In the genomic region with DNA sequence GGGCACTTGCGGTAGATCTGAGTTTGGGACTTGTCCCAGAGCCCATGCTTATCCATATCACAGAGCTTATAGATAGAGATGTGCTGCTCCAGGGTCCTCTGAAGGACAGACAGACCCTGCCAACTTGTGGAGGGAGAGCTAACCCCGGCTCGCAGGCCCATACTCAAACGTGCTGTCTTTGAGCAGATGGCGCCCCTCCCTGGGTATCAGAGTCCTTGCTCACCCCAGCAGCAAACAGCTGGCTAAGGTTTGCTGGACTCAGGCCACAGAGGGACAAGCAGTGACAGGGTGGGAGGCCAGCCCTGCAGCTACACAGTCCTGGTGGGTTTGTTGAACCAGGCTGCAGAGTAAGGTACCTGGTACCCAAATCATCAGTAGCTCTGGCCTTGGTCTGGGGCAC, we compare ENCODE assay signal across 10 mouse cellular contexts. TPM values are rescaled to one million over a fixed set of nuclear protein-coding genes. Genes with fewer than 3 reads are reported as not detected.
DNase-seq lines count a peak whose midpoint lies in the region; ATAC-seq and TF ChIP-seq lines count a peak whose summit lies in the region.
"Had no signal": no experiment of that assay in that cellular context is flagged by ENCODE, and none has a peak within 500 bp of the region (broad histone marks: within the 10 kb centered on the region; RNA-seq: fewer than 3 reads in every experiment).

No protein-coding gene starts in this region.

- no peak overlapping the region for H3K9ac ChIP-seq in liver, adult 2 months (ENCODE audit: low read depth, low read length)
- H3K9ac ChIP-seq in liver, embryonic 12.5 days = no peak overlapping the region
- no peak overlapping the region for H3K9ac ChIP-seq in lung, embryonic 15.5 days

- H3K9me3 ChIP-seq in liver, embryonic 12.5 days (replicated peaks) = no peaks in the 10 kb centered on the region
- no peaks in the 10 kb centered on the region for H3K9me3 ChIP-seq in lung, embryonic 15.5 days

- DNase-seq in gastrocnemius, postnatal 14 days = peak; percentile 58
- no peak for DNase-seq in gastrocnemius, adult 18-20 months (ENCODE audit: low spot score)
- no peak for DNase-seq in liver, adult 2 months (ENCODE audit: extremely low read depth, low read depth, low spot score)
- no peak for DNase-seq in brain, embryonic 14.5 days (ENCODE audit: low read depth)
- no peak for DNase-seq in layer of hippocampus, adult 18-20 months (ENCODE audit: low spot score in 2 of 2)
- no peak for DNase-seq in urinary bladder, postnatal 14 days (ENCODE audit: low spot score)
- DNase-seq: retina, postnatal 1 day had no signal

- no peak overlapping the region for H3K27ac ChIP-seq in liver, adult 2 months (replicated peaks; ENCODE audit: insufficient read depth, low read depth, low read length)
- H3K27ac ChIP-seq in liver, embryonic 12.5 days = no peak overlapping the region
- H3K27ac ChIP-seq in lung, embryonic 15.5 days = no peak overlapping the region

- no peaks in the 10 kb centered on the region for H3K4me1 ChIP-seq in liver, adult 2 months (ENCODE audit: control insufficient read depth, insufficient read depth, low read length)
- peaks cover 16% of the 10 kb centered on the region for H3K4me1 ChIP-seq in liver, embryonic 12.5 days
- H3K4me1 ChIP-seq in lung, embryonic 15.5 days = peaks cover 42% of the 10 kb centered on the region

- no peaks in the 10 kb centered on the region for H3K27me3 ChIP-seq in liver, adult 2 months (ENCODE audit: control insufficient read depth, insufficient read depth, low read length)
- H3K27me3 ChIP-seq in liver, embryonic 12.5 days (replicated peaks) = peaks cover 22% of the 10 kb centered on the region
- no peaks in the 10 kb centered on the region for H3K27me3 ChIP-seq in lung, embryonic 15.5 days

- no peaks in the 10 kb centered on the region for H3K36me3 ChIP-seq in liver, adult 2 months (ENCODE audit: control insufficient read depth, insufficient read depth, low read length)
- peaks cover 18% of the 10 kb centered on the region for H3K36me3 ChIP-seq in liver, embryonic 12.5 days
- peaks cover 8% of the 10 kb centered on the region; the same call in 1 of the 2 replicates for H3K36me3 ChIP-seq in lung, embryonic 15.5 days

- H3K4me3 ChIP-seq in liver, adult 2 months (ENCODE audit: insufficient read depth, low read depth, low read length) = no peak overlapping the region
- no peak overlapping the region for H3K4me3 ChIP-seq in liver, embryonic 12.5 days
- no peak overlapping the region for H3K4me3 ChIP-seq in lung, embryonic 15.5 days

- intact Hi-C loops in gastrocnemius, postnatal 14 days (cut with DNase I; ENCODE audit: low total_unique reads) = no loop called here

- TF ChIP-seq CTCF in liver, adult 2 months (IDR thresholded peaks at IDR 0.05; ENCODE audit: low read depth, low read length) = peak; percentile 66
- 0 out of 2 replicates have a peak, but pooled peaks have one; percentile 5 for TF ChIP-seq CTCF in brain, embryonic 14.5 days (IDR thresholded peaks at IDR 0.05; ENCODE audit: borderline replicate concordance, extremely low read depth, insufficient read depth, insufficient read length)

- ATAC-seq in liver, embryonic 12.5 days = no peak
- ATAC-seq in lung, embryonic 15.5 days (ENCODE audit: borderline replicate concordance, extremely low read depth, low FRiP score, low TSS enrichment) = peak; percentile 36; the same call in 1 of the 2 replicates

- H3K4me2 ChIP-seq in liver, embryonic 12.5 days = no peak overlapping the region
- H3K4me2 ChIP-seq in lung, embryonic 15.5 days = no peak overlapping the region
- H3K4me2 ChIP-seq: midbrain, embryonic 11.5 days had no signal

- no peaks in the 10 kb centered on the region for H3K79me2 ChIP-seq in liver, adult 2 months (ENCODE audit: control insufficient read depth, insufficient read depth, low read length)

- no peak for TF ChIP-seq POLR2A in liver, adult 2 months (IDR thresholded peaks at IDR 0.05; ENCODE audit: extremely low read depth, insufficient read depth, low read length)
- no peak for TF ChIP-seq POLR2A in brain, embryonic 14.5 days (IDR thresholded peaks at IDR 0.05; ENCODE audit: borderline replicate concordance, extremely low read depth, insufficient read depth, insufficient read length, poor library complexity, severe bottlenecking)

- WGBS in liver, adult 2 months = 72% methylated on average over 5 of the region's 5 CpGs
- WGBS in liver, embryonic 12.5 days (ENCODE audit: insufficient replicate concordance) = 34% methylated on average over 5 of the region's 5 CpGs
- WGBS in lung, embryonic 15.5 days = 36% methylated on average over 5 of the region's 5 CpGs

RNA-seq across cellular contexts. Expression of a gene that starts 28.9 kb away (rescaled TPM):
- total RNA-seq in gastrocnemius, postnatal 14 days (2021) = 100 to 1,000 TPM; 158 to 180 TPM
- total RNA-seq in gastrocnemius, adult 18-20 months (2021) = 100 to 1,000 TPM; 175 to 191 TPM
- 26.2 and 34.5 TPM in 2 replicates for total RNA-seq in liver, adult 2 months (2014; rRNA removed)
- polyA plus RNA-seq in liver, adult 2 months (2012; rRNA removed) = 69.9 and 75.2 TPM in 2 replicates
- 256 and 259 TPM in 2 replicates for polyA plus RNA-seq in liver, embryonic 12.5 days (2016; fragmentation: Nextera tagmentation; extraction: Ambion mirVana)
- polyA plus RNA-seq in brain, embryonic 14.5 days (2012; rRNA removed) = 144 and 183 TPM in 2 replicates
- polyA plus RNA-seq in lung, embryonic 15.5 days (2015; fragmentation: Nextera tagmentation; extraction: Ambion mirVana) = 280 and 282 TPM in 2 replicates
- 100 to 1,000 TPM; 235 to 247 TPM for total RNA-seq in layer of hippocampus, adult 18-20 months (2021)

RNA-seq across cellular contexts. Expression of a gene that starts 58.3 kb away (rescaled TPM):
- total RNA-seq in gastrocnemius, postnatal 14 days (2021) = 10 to 100 TPM; 10.3 to 12.3 TPM
- 1 to 10 TPM; 8.0 to 9.4 TPM for total RNA-seq in gastrocnemius, adult 18-20 months (2021)
- total RNA-seq in liver, adult 2 months (2014; rRNA removed) = not detected in 2 replicates
- 10.6 and 10.8 TPM in 2 replicates for polyA plus RNA-seq in liver, adult 2 months (2012; rRNA removed)
- polyA plus RNA-seq in liver, embryonic 12.5 days (2016; fragmentation: Nextera tagmentation; extraction: Ambion mirVana) = 1.8 and 4.8 TPM in 2 replicates
- 3.5 and 9.4 TPM in 2 replicates for polyA plus RNA-seq in brain, embryonic 14.5 days (2012; rRNA removed)
- polyA plus RNA-seq in lung, embryonic 15.5 days (2015; fragmentation: Nextera tagmentation; extraction: Ambion mirVana) = 3.2 and 3.5 TPM in 2 replicates
- 10 to 100 TPM; 36.7 to 39.9 TPM for total RNA-seq in layer of hippocampus, adult 18-20 months (2021)
